Comparison of ENCODE assay signal across 27 mouse cellular contexts in genomic region chr1:164545843-164546242, GRCm38 (mm10).
"Had no signal": no experiment of that assay in that cellular context is flagged by ENCODE, and none has a peak within 500 bp of the region (broad histone marks: within the 10 kb centered on the region; RNA-seq: fewer than 3 reads in every experiment).

No protein-coding gene starts in this region.

- H3K4me1 ChIP-seq: embryonic facial prominence, embryonic 10.5 days; embryonic facial prominence, embryonic 12.5 days; embryonic facial prominence, embryonic 13.5 days; embryonic facial prominence, embryonic 15.5 days; forebrain, embryonic 10.5 days; forebrain, embryonic 12.5 days; forebrain, embryonic 13.5 days had no signal

- ATAC-seq: forebrain, embryonic 13.5 days; forebrain, embryonic 14.5 days; forebrain, embryonic 16.5 days; forebrain, postnatal 0 days had no signal

- H3K27ac ChIP-seq: embryonic facial prominence, embryonic 10.5 days; embryonic facial prominence, embryonic 12.5 days; embryonic facial prominence, embryonic 13.5 days; embryonic facial prominence, embryonic 15.5 days; forebrain, embryonic 10.5 days; forebrain, embryonic 12.5 days; forebrain, embryonic 13.5 days; gastrocnemius, adult 2 months; heart, adult 2 months had no signal

- H3K27me3 ChIP-seq: embryonic facial prominence, embryonic 12.5 days; embryonic facial prominence, embryonic 13.5 days; embryonic facial prominence, embryonic 15.5 days; forebrain, embryonic 12.5 days; forebrain, embryonic 13.5 days had no signal

- H3K9ac ChIP-seq: embryonic facial prominence, embryonic 12.5 days; embryonic facial prominence, embryonic 13.5 days; embryonic facial prominence, embryonic 15.5 days; forebrain, embryonic 12.5 days; forebrain, embryonic 13.5 days; forebrain, postnatal 0 days had no signal

- H3K36me3 ChIP-seq: embryonic facial prominence, embryonic 10.5 days; embryonic facial prominence, embryonic 12.5 days; embryonic facial prominence, embryonic 13.5 days; embryonic facial prominence, embryonic 15.5 days; forebrain, embryonic 10.5 days; forebrain, embryonic 12.5 days had no signal

- H3K9me3 ChIP-seq: embryonic facial prominence, embryonic 10.5 days; embryonic facial prominence, embryonic 12.5 days; embryonic facial prominence, embryonic 13.5 days; embryonic facial prominence, embryonic 15.5 days; forebrain, embryonic 10.5 days; forebrain, embryonic 12.5 days; forebrain, embryonic 13.5 days had no signal

- H3K4me2 ChIP-seq: embryonic facial prominence, embryonic 12.5 days; embryonic facial prominence, embryonic 13.5 days; embryonic facial prominence, embryonic 15.5 days; forebrain, embryonic 12.5 days; forebrain, embryonic 13.5 days had no signal

- H3K4me3 ChIP-seq: embryonic facial prominence, embryonic 10.5 days; embryonic facial prominence, embryonic 12.5 days; embryonic facial prominence, embryonic 13.5 days; embryonic facial prominence, embryonic 15.5 days; erythroblast, embryonic 14.5 days; forebrain, embryonic 10.5 days; forebrain, embryonic 12.5 days; forebrain, embryonic 13.5 days; gastrocnemius, adult 2 months; heart, adult 2 months had no signal

- DNase-seq: cerebellum, adult 2 months; cerebellum, adult 8-10 months; cerebellum, adult 9-10 months; cerebellum, adult 9-11 months; cerebellum, postnatal 14 days; cerebellum, postnatal 25 days; cerebellum, postnatal 36 days; embryo, embryonic 11 days; forebrain, postnatal 0 days; gastrocnemius, adult 2 months; gastrocnemius, postnatal 10 days; gastrocnemius, postnatal 14 days; gastrocnemius, postnatal 25 days; gastrocnemius, postnatal 36 days; heart, adult 11 months; heart, adult 18-20 months; heart, adult 2 months had no signal
